Mouse (Mus musculus) kidney, adult 18-20 months (tissue): ENCODE data around the gene Nkx1-2.

Source experiments
- DNase-seq: peaks from one replicate; pipeline ENCODE4 v3.0.0; 2021

Nkx1-2 gene

GRCm38 (mm10) chr7:132600926-132601325, 1.5 kb upstream of the Nkx1-2 start:
- no peak for DNase-seq

- DNase-seq = no peak
Observed at GRCm38 (mm10) chr7:132600026-132600425, 589 bp upstream of the Nkx1-2 start.

- peak; percentile 25 for DNase-seq
Observed at GRCm38 (mm10) chr7:132597251-132598041, 2.0 kb downstream of the Nkx1-2 start.

- DNase-seq = no peak
Observed at GRCm38 (mm10) chr7:132596557-132597250, 2.7 kb downstream of the Nkx1-2 start.

- DNase-seq = no peak
Observed at GRCm38 (mm10) chr7:132595787-132596186, 3.6 kb downstream of the Nkx1-2 start.

GRCm38 (mm10) chr7:132594325-132594724, 5.1 kb downstream of the Nkx1-2 start:
- no peak for DNase-seq

GRCm38 (mm10) chr7:132593762-132594161, 5.7 kb downstream of the Nkx1-2 start:
- no peak for DNase-seq

GRCm38 (mm10) chr7:132589610-132590009, 9.8 kb downstream of the Nkx1-2 start:
- peak; percentile 30 for DNase-seq

GRCm38 (mm10) chr7:132587167-132587566, 12.3 kb downstream of the Nkx1-2 start:
- DNase-seq = no peak

- DNase-seq = no peak
Observed at GRCm38 (mm10) chr7:132585695-132586491, 13.5 kb downstream of the Nkx1-2 start.

GRCm38 (mm10) chr7:132581441-132581840, 18.0 kb downstream of the Nkx1-2 start:
- DNase-seq = no peak

GRCm38 (mm10) chr7:132580511-132580910, 18.9 kb downstream of the Nkx1-2 start:
- no peak for DNase-seq

- no peak for DNase-seq
Observed at GRCm38 (mm10) chr7:132576891-132577290, 22.5 kb downstream of the Nkx1-2 start.

GRCm38 (mm10) chr7:132576116-132576650, 23.3 kb downstream of the Nkx1-2 start, which contains the start of gene Oat:
Gene Oat, minus strand, starts transcription at chr7:132576398.
- DNase-seq = peak; percentile 94

- DNase-seq = peak; percentile 83
Observed at GRCm38 (mm10) chr7:132575623-132576022, 23.8 kb downstream of the Nkx1-2 start.

- no peak for DNase-seq
Observed at GRCm38 (mm10) chr7:132574646-132575045, 24.8 kb downstream of the Nkx1-2 start.

- no peak for DNase-seq
Observed at GRCm38 (mm10) chr7:132573205-132573604, 26.2 kb downstream of the Nkx1-2 start.

GRCm38 (mm10) chr7:132572738-132573137, 26.7 kb downstream of the Nkx1-2 start:
- DNase-seq = no peak

- peak; percentile 80 for DNase-seq
Observed at GRCm38 (mm10) chr7:132571481-132571880, 28.0 kb downstream of the Nkx1-2 start.

- peak; percentile 85 for DNase-seq
Observed at GRCm38 (mm10) chr7:132570071-132570470, 29.4 kb downstream of the Nkx1-2 start.

- DNase-seq = no peak
Observed at GRCm38 (mm10) chr7:132568817-132569216, 30.6 kb downstream of the Nkx1-2 start.

- peak; percentile 59 for DNase-seq
Observed at GRCm38 (mm10) chr7:132565831-132566230, 33.6 kb downstream of the Nkx1-2 start.
